8 mouse cellular contexts compared by ENCODE assay signal in the genomic region with DNA sequence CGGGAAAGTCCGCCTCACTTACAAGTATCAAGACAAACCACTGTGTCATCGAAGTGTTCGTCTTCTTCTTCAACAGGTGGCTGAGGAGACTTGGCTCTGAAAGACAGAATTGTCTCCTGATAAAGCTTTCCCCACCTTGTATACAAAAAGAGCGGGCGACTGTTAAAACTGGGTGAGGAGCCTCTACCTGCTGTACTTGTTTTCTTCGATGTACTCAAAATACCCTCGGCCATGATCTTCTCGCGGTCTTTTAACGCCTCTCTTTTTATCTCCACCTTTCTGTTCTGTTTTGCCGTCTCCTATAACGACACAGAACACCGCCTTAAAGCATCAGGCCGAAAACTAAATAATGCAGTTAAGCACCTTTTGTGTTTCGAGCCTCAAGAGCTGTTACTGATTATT. TPM values are rescaled to one million over a fixed set of nuclear protein-coding genes. Genes with fewer than 3 reads are reported as not detected.
DNase-seq lines count a peak whose midpoint lies in the region; ATAC-seq and TF ChIP-seq lines count a peak whose summit lies in the region.

No protein-coding gene starts in this region.

- peak; percentile 59 for DNase-seq in lung, embryonic 14.5 days
- no peak for DNase-seq in lung, postnatal 10 days
- DNase-seq in lung, postnatal 0 days (ENCODE audit: low spot score), result peak; percentile 71
- DNase-seq in thymus, postnatal 14 days, result peak; percentile 20
- no peak for DNase-seq in urinary bladder, postnatal 25 days (ENCODE audit: low spot score)
- DNase-seq in kidney, postnatal 14 days, result no peak

- H3K4me1 ChIP-seq in lung, embryonic 14.5 days (ENCODE audit: insufficient read depth), result peaks cover 7% of the 10 kb centered on the region
- no peaks in the 10 kb centered on the region; the same call in 1 of the 2 replicates for H3K4me1 ChIP-seq in bone marrow, adult 2 months (ENCODE audit: control insufficient read depth, insufficient read depth, low read length)
- peaks cover 21% of the 10 kb centered on the region for H3K4me1 ChIP-seq in heart, embryonic 16.5 days (ENCODE audit: control insufficient read depth, insufficient read depth, low read length)
- H3K4me1 ChIP-seq in lung, postnatal 0 days (ENCODE audit: insufficient read depth, low read depth, low read length), result peaks cover 5% of the 10 kb centered on the region; the same call in 1 of the 2 replicates

- ATAC-seq in lung, embryonic 14.5 days (ENCODE audit: insufficient read depth), result no peak
- no peak for ATAC-seq in heart, embryonic 16.5 days (replicated peaks; ENCODE audit: extremely low read depth, insufficient read depth, low FRiP score)
- ATAC-seq in lung, postnatal 0 days, result no peak

- H3K9ac ChIP-seq in lung, embryonic 14.5 days, result peak overlapping the region; percentile 100
- H3K9ac ChIP-seq in heart, embryonic 16.5 days (ENCODE audit: low read length), result peak overlapping the region; percentile 100
- H3K9ac ChIP-seq in lung, postnatal 0 days (replicated peaks; ENCODE audit: low read depth), result peak overlapping the region; percentile 99

- WGBS in lung, embryonic 14.5 days, result 0% methylated on average over 16 of the region's 16 CpGs
- under 1% methylated on average over 16 of the region's 16 CpGs for WGBS in bone marrow, adult 2 months
- under 1% methylated on average over 16 of the region's 16 CpGs for WGBS in heart, embryonic 16.5 days
- under 1% methylated on average over 16 of the region's 16 CpGs for WGBS in lung, postnatal 0 days

- peak overlapping the region; percentile 96 for H3K4me2 ChIP-seq in lung, embryonic 14.5 days
- H3K4me2 ChIP-seq in heart, embryonic 16.5 days (ENCODE audit: low read depth, low read length), result peak overlapping the region; percentile 96
- peak overlapping the region; percentile 73 for H3K4me2 ChIP-seq in lung, postnatal 0 days (replicated peaks; ENCODE audit: low read depth, low read length)

- no peaks in the 10 kb centered on the region for H3K9me3 ChIP-seq in lung, embryonic 14.5 days (ENCODE audit: low read depth, low read length)
- no peaks in the 10 kb centered on the region for H3K9me3 ChIP-seq in heart, embryonic 16.5 days (replicated peaks; ENCODE audit: control insufficient read depth, low read length)
- H3K9me3 ChIP-seq in lung, postnatal 0 days (ENCODE audit: low read length), result no peaks in the 10 kb centered on the region

- H3K27me3 ChIP-seq in lung, embryonic 14.5 days (ENCODE audit: insufficient read depth, low read length), result no peaks in the 10 kb centered on the region
- no peaks in the 10 kb centered on the region for H3K27me3 ChIP-seq in heart, embryonic 16.5 days (ENCODE audit: control insufficient read depth, insufficient read depth, low read length)
- H3K27me3 ChIP-seq in lung, postnatal 0 days (replicated peaks; ENCODE audit: insufficient read depth, low read length), result no peaks in the 10 kb centered on the region

- TF ChIP-seq EP300 in lung, postnatal 0 days (IDR thresholded peaks at IDR 0.05), result peak; percentile 5; the same call in 1 of the 2 replicates

- H3K36me3 ChIP-seq in lung, embryonic 14.5 days (ENCODE audit: insufficient read depth), result peaks cover 50% of the 10 kb centered on the region
- H3K36me3 ChIP-seq in heart, embryonic 16.5 days (ENCODE audit: control insufficient read depth, insufficient read depth), result peaks cover 30% of the 10 kb centered on the region
- peaks cover 22% of the 10 kb centered on the region; the same call in 1 of the 2 replicates for H3K36me3 ChIP-seq in lung, postnatal 0 days (ENCODE audit: insufficient read depth, low read length)

- no peak for TF ChIP-seq CTCF in lung, embryonic 14.5 days (IDR thresholded peaks at IDR 0.05; ENCODE audit: low read depth)
- TF ChIP-seq CTCF in bone marrow, adult 2 months (IDR thresholded peaks at IDR 0.05; ENCODE audit: control insufficient read depth, insufficient read depth, low read length), result no peak
- no peak for TF ChIP-seq CTCF in lung, postnatal 0 days (IDR thresholded peaks at IDR 0.05)

- H3K4me3 ChIP-seq in lung, embryonic 14.5 days (ENCODE audit: low read depth, low read length), result peak overlapping the region; percentile 100
- H3K4me3 ChIP-seq in bone marrow, adult 2 months (replicated peaks; ENCODE audit: control insufficient read depth, low read depth, low read length), result peak overlapping the region; percentile 99
- peak overlapping the region; percentile 100 for H3K4me3 ChIP-seq in heart, embryonic 16.5 days (ENCODE audit: low read length)
- H3K4me3 ChIP-seq in lung, postnatal 0 days (ENCODE audit: low read depth, low read length), result peak overlapping the region; percentile 100

- peak overlapping the region; percentile 100 for H3K27ac ChIP-seq in lung, embryonic 14.5 days (ENCODE audit: low read depth)
- H3K27ac ChIP-seq in bone marrow, adult 2 months (ENCODE audit: control insufficient read depth, insufficient read depth, low read depth, low read length, poor library complexity), result peak overlapping the region; percentile 100
- H3K27ac ChIP-seq in heart, embryonic 16.5 days (ENCODE audit: low read length), result peak overlapping the region; percentile 99
- peak overlapping the region; percentile 100 for H3K27ac ChIP-seq in lung, postnatal 0 days (ENCODE audit: low read length)

- no peak for TF ChIP-seq POLR2A in bone marrow, adult 2 months (IDR thresholded peaks at IDR 0.05; ENCODE audit: borderline replicate concordance, control insufficient read depth, low read depth, low read length)

RNA-seq across cellular contexts. Expression of gene Hnrnpu, which starts 1.7 kb away (rescaled TPM):
- polyA plus RNA-seq in lung, embryonic 14.5 days (2014; fragmentation: Nextera tagmentation; extraction: Ambion mirVana), result 593 and 647 TPM in 2 replicates
- polyA plus RNA-seq in bone marrow, adult 2 months (2011; ENCODE audit: insufficient read depth, insufficient read length, low replicate concordance, missing spikeins), result 342 and 406 TPM in 2 replicates
- polyA plus RNA-seq in heart, embryonic 16.5 days (2015; fragmentation: Nextera tagmentation; extraction: Ambion mirVana), result 192 and 219 TPM in 2 replicates
- 116 and 164 TPM in 2 replicates for polyA plus RNA-seq in lung, postnatal 0 days (2015; fragmentation: Nextera tagmentation; extraction: Ambion mirVana)

RNA-seq across cellular contexts. Expression of gene Cox20, which starts 16.9 kb away (rescaled TPM):
- 124 and 135 TPM in 2 replicates for polyA plus RNA-seq in lung, embryonic 14.5 days (2014; fragmentation: Nextera tagmentation; extraction: Ambion mirVana)
- 68.0 and 133 TPM in 2 replicates for polyA plus RNA-seq in bone marrow, adult 2 months (2011; ENCODE audit: insufficient read depth, insufficient read length, low replicate concordance, missing spikeins)
- polyA plus RNA-seq in heart, embryonic 16.5 days (2015; fragmentation: Nextera tagmentation; extraction: Ambion mirVana), result 268 and 273 TPM in 2 replicates
- polyA plus RNA-seq in lung, postnatal 0 days (2015; fragmentation: Nextera tagmentation; extraction: Ambion mirVana), result 87.1 and 94.8 TPM in 2 replicates

Comparison
In these comparisons a context has a peak if more than half of its experiments do, and no peak if none do; other contexts are left out.
1. DNase-seq: peak in lung, embryonic 14.5 days (single experiment), lung, postnatal 0 days (single experiment) and thymus, postnatal 14 days (single experiment); none in lung, postnatal 10 days (single experiment), urinary bladder, postnatal 25 days (single experiment) and kidney, postnatal 14 days (single experiment).
2. Peak in every context shown above with its lines, with median percentiles within 50 percentile points of each other: H3K27ac ChIP-seq, H3K4me2 ChIP-seq, H3K4me3 ChIP-seq and H3K9ac ChIP-seq.